Mouse (Mus musculus): ENCODE measurements at regions not wholly inside any gene's neighbourhood (a gene's known extent, or its start where the extent isn't known, plus 50 kb on each side); places are given as distances from the start of the nearest gene placed in this dataset.

DNA sequence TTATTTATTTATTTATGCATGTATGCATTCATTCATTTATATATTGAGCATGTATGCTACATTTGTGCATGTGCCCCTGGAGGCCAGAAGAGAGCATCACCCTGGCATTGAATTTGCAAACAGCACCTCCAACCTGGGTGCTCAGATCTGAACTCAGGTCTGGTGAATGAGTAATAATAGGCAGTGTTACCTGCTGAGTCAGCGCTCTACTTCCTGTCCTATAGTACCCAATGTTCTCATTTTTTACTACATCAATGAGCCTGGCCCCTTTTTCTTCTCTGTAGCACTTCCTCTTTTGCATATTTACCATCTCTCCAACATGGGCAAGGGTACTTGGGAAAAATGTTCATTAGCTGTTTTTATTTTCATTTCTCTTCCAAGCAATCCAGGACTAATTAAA is 2711.9 kb upstream of the 5930422O12Rik start:
- no peak overlapping the region for H3K4me3 ChIP-seq (ENCODE audit: insufficient read depth in 1 of 2, low read depth in 1 of 2, low read length in 2 of 2, poor library complexity in 1 of 2, severe bottlenecking in 1 of 2)
- no peak for DNase-seq (ENCODE audit: low read depth, low spot score)
- no peaks in the 10 kb centered on the region for H3K4me1 ChIP-seq (ENCODE audit: control insufficient read depth in 2 of 2, insufficient read depth in 2 of 2, low read length in 2 of 2, poor library complexity in 1 of 2)
- H3K9ac ChIP-seq (ENCODE audit: insufficient read depth, low read depth, low read length, poor library complexity, severe bottlenecking): no peak overlapping the region
- in situ Hi-C loops (cut with MboI; ENCODE audit: low sequenced_read_pairs in 2 of 2, unreplicated experiment in 2 of 2): no loop called here
- no peak overlapping the region for H3K27ac ChIP-seq (ENCODE audit: insufficient read depth, low read depth, low read length, poor library complexity, severe bottlenecking)
- H3K9me3 ChIP-seq (ENCODE audit: control insufficient read depth, insufficient read depth, low read depth, low read length): no peaks in the 10 kb centered on the region
- H3K36me3 ChIP-seq (ENCODE audit: control insufficient read depth, insufficient read depth, low read length, poor library complexity, severe bottlenecking): no peaks in the 10 kb centered on the region
- TF ChIP-seq MAFK (IDR thresholded peaks at IDR 0.05; ENCODE audit: insufficient read depth, low read depth, low read length) (peak; percentile 60; the same call in 1 of the 2 replicates), HCFC1 (IDR thresholded peaks at IDR 0.05; ENCODE audit: borderline replicate concordance, insufficient read depth, low read length) (no peak)

DNA sequence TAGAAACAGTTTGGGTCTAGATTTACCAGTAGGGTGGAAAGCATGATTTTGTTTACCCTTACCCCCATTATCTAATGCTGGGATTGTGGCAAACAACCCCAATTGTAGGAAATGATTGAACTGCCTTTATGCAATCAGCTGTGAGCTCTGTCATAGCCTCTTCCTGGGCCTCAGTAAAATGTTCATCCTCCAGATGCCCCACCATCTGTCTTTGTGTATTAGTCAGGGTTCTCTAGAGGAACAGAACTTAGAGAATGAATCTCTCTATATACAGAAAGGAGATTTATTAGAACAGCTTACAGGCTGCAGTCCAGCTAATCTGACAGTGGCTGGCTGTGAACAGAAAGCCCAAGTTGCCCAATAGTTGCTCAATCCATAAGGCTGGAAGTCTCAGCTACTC is 2698.1 kb upstream of the 5930422O12Rik start:
- in situ Hi-C loops (cut with MboI; ENCODE audit: low sequenced_read_pairs in 2 of 2, unreplicated experiment in 2 of 2): no loop called here
- Histone ChIP-seq H3K9me3 (ENCODE audit: control insufficient read depth, insufficient read depth, low read depth, low read length) (no peaks in the 10 kb centered on the region), H3K27ac (ENCODE audit: insufficient read depth, low read depth, low read length, poor library complexity, severe bottlenecking) (no peak overlapping the region), H3K4me1 (ENCODE audit: control insufficient read depth in 2 of 2, insufficient read depth in 2 of 2, low read length in 2 of 2, poor library complexity in 1 of 2) (no peaks in the 10 kb centered on the region), H3K36me3 (ENCODE audit: control insufficient read depth, insufficient read depth, low read length, poor library complexity, severe bottlenecking) (no peaks in the 10 kb centered on the region), H3K9ac (ENCODE audit: insufficient read depth, low read depth, low read length, poor library complexity, severe bottlenecking) (no peak overlapping the region), H3K4me3 (ENCODE audit: insufficient read depth in 1 of 2, low read depth in 1 of 2, low read length in 2 of 2, poor library complexity in 1 of 2, severe bottlenecking in 1 of 2) (no peak overlapping the region)
- DNase-seq (ENCODE audit: low read depth, low spot score): no peak
- TF ChIP-seq HCFC1 (IDR thresholded peaks at IDR 0.05; ENCODE audit: borderline replicate concordance, insufficient read depth, low read length): no peak
- TF ChIP-seq ZC3H11A (IDR thresholded peaks at IDR 0.05; ENCODE audit: borderline replicate concordance, low read depth, low read length): no peak
- TF ChIP-seq MAFK (IDR thresholded peaks at IDR 0.05; ENCODE audit: insufficient read depth, low read depth, low read length): no peak
- TF ChIP-seq CHD2 (IDR thresholded peaks at IDR 0.05; ENCODE audit: low read depth, low read length): no peak
- no peak for TF ChIP-seq ZNF384 (IDR thresholded peaks at IDR 0.05; ENCODE audit: low read depth, low read length)

DNA sequence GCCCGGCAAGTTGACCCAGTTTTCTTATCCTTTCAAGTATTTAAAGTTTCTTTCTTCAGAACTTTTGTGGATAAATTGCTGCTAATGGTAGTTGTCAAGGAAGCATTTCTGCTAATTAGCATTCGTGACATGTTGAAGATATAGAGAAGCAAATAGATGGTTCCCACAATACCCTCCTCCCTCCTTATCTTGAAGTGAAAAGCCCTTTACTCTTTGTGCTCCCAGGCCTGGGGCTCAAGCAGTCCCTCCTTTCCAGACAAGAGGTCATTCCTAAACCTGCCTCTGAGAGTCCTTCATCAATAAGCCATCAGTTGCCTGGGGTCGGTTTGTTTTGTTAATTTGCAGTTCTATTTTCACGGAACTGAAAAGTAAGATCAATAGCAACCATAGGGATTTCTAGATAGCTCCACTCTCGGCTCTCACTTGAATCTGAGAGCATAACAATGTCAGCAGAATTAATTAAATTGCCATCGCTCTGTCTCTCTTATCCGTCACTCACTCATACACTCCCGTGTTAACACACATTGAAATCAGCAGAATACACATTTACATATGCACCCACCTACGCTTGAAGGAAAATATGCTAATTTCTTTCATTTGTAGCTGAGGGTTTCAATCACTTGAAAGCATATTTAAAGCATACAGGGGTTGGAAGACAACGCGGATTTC is 2695.8 kb upstream of the 5930422O12Rik start:
- in situ Hi-C loops (cut with MboI; ENCODE audit: low sequenced_read_pairs in 2 of 2, unreplicated experiment in 2 of 2): no loop called here

DNA sequence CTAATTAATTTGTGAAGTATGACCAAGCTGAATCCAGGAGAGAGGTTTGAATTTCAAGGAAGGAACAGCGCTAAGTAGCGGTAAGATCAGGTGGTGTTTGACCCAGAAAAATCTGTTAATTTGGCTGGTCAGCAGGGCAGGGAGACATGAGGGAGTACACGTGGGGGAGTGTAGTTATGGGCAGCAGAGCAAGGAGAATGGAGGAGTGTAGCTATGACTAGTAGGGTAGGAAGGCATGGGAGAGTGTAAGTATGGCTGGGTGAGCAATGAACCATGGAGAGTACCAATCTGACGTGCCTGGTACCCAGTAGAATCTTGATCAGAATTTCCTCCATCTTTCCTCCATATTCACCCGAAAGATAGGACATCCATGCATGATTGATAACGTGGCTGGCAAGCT is 2695.1 kb upstream of the 5930422O12Rik start:
- Histone ChIP-seq H3K4me3 (ENCODE audit: insufficient read depth in 1 of 2, low read depth in 1 of 2, low read length in 2 of 2, poor library complexity in 1 of 2, severe bottlenecking in 1 of 2) (no peak overlapping the region), H3K4me1 (ENCODE audit: control insufficient read depth in 2 of 2, insufficient read depth in 2 of 2, low read length in 2 of 2, poor library complexity in 1 of 2) (no peaks in the 10 kb centered on the region), H3K9ac (ENCODE audit: insufficient read depth, low read depth, low read length, poor library complexity, severe bottlenecking) (no peak overlapping the region), H3K36me3 (ENCODE audit: control insufficient read depth, insufficient read depth, low read length, poor library complexity, severe bottlenecking) (no peaks in the 10 kb centered on the region), H3K9me3 (ENCODE audit: control insufficient read depth, insufficient read depth, low read depth, low read length) (no peaks in the 10 kb centered on the region), H3K27ac (ENCODE audit: insufficient read depth, low read depth, low read length, poor library complexity, severe bottlenecking) (no peak overlapping the region)
- in situ Hi-C loops (cut with MboI; ENCODE audit: low sequenced_read_pairs in 2 of 2, unreplicated experiment in 2 of 2): no loop called here
- no peak for DNase-seq (ENCODE audit: low read depth, low spot score)
- TF ChIP-seq ZC3H11A (IDR thresholded peaks at IDR 0.05; ENCODE audit: borderline replicate concordance, low read depth, low read length): no peak
- no peak for TF ChIP-seq HCFC1 (IDR thresholded peaks at IDR 0.05; ENCODE audit: borderline replicate concordance, insufficient read depth, low read length)
- TF ChIP-seq ZNF384 (IDR thresholded peaks at IDR 0.05; ENCODE audit: low read depth, low read length): no peak
- no peak for TF ChIP-seq MAFK (IDR thresholded peaks at IDR 0.05; ENCODE audit: insufficient read depth, low read depth, low read length)
- no peak for TF ChIP-seq CHD2 (IDR thresholded peaks at IDR 0.05; ENCODE audit: low read depth, low read length)

More for the DNA sequence above, 2695.8 kb upstream of the 5930422O12Rik start:
- Histone ChIP-seq H3K4me3 (ENCODE audit: insufficient read depth in 1 of 2, low read depth in 1 of 2, low read length in 2 of 2, poor library complexity in 1 of 2, severe bottlenecking in 1 of 2) (no peak overlapping the region), H3K9me3 (ENCODE audit: control insufficient read depth, insufficient read depth, low read depth, low read length) (no peaks in the 10 kb centered on the region), H3K27ac (ENCODE audit: insufficient read depth, low read depth, low read length, poor library complexity, severe bottlenecking) (no peak overlapping the region), H3K4me1 (ENCODE audit: control insufficient read depth in 2 of 2, insufficient read depth in 2 of 2, low read length in 2 of 2, poor library complexity in 1 of 2) (no peaks in the 10 kb centered on the region), H3K36me3 (ENCODE audit: control insufficient read depth, insufficient read depth, low read length, poor library complexity, severe bottlenecking) (no peaks in the 10 kb centered on the region), H3K9ac (ENCODE audit: insufficient read depth, low read depth, low read length, poor library complexity, severe bottlenecking) (no peak overlapping the region)
- DNase-seq (ENCODE audit: low read depth, low spot score): no peak
- TF ChIP-seq ZC3H11A (IDR thresholded peaks at IDR 0.05; ENCODE audit: borderline replicate concordance, low read depth, low read length) (no peak), HCFC1 (IDR thresholded peaks at IDR 0.05; ENCODE audit: borderline replicate concordance, insufficient read depth, low read length) (no peak), ZNF384 (IDR thresholded peaks at IDR 0.05; ENCODE audit: low read depth, low read length) (no peak), CHD2 (IDR thresholded peaks at IDR 0.05; ENCODE audit: low read depth, low read length) (no peak), MAFK (IDR thresholded peaks at IDR 0.05; ENCODE audit: insufficient read depth, low read depth, low read length) (no peak)

DNA sequence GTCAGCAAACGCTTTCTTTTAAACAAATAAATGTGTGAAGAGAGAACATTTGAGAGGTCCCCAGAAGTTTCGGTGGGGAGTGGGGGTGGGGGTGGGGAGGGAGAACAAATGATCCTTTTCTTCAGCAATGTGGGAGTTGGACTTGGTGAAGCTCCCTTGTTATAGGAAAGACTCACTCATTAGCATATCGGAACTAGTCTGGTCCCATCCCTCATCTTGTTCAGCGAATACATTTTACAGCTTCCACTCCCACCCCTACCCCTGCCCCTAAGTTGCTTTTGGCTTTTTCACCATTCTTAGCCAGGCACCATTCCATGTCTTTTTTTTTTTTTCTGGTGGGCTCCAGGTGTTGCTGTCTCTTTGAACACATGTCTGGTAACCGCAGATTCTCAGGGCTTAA is 2693.2 kb upstream of the 5930422O12Rik start:
- TF ChIP-seq ZNF384 (IDR thresholded peaks at IDR 0.05; ENCODE audit: low read depth, low read length): no peak
- no peak for TF ChIP-seq CHD2 (IDR thresholded peaks at IDR 0.05; ENCODE audit: low read depth, low read length)
- no peak for TF ChIP-seq HCFC1 (IDR thresholded peaks at IDR 0.05; ENCODE audit: borderline replicate concordance, insufficient read depth, low read length)
- no peak for TF ChIP-seq ZC3H11A (IDR thresholded peaks at IDR 0.05; ENCODE audit: borderline replicate concordance, low read depth, low read length)
- TF ChIP-seq MAFK (IDR thresholded peaks at IDR 0.05; ENCODE audit: insufficient read depth, low read depth, low read length): no peak
- Histone ChIP-seq H3K27ac (ENCODE audit: insufficient read depth, low read depth, low read length, poor library complexity, severe bottlenecking) (no peak overlapping the region), H3K36me3 (ENCODE audit: control insufficient read depth, insufficient read depth, low read length, poor library complexity, severe bottlenecking) (no peaks in the 10 kb centered on the region), H3K9me3 (ENCODE audit: control insufficient read depth, insufficient read depth, low read depth, low read length) (no peaks in the 10 kb centered on the region), H3K4me3 (ENCODE audit: insufficient read depth in 1 of 2, low read depth in 1 of 2, low read length in 2 of 2, poor library complexity in 1 of 2, severe bottlenecking in 1 of 2) (no peak overlapping the region), H3K4me1 (ENCODE audit: control insufficient read depth in 2 of 2, insufficient read depth in 2 of 2, low read length in 2 of 2, poor library complexity in 1 of 2) (no peaks in the 10 kb centered on the region), H3K9ac (ENCODE audit: insufficient read depth, low read depth, low read length, poor library complexity, severe bottlenecking) (no peak overlapping the region)
- in situ Hi-C loops (cut with MboI; ENCODE audit: low sequenced_read_pairs in 2 of 2, unreplicated experiment in 2 of 2): no loop called here
- no peak for DNase-seq (ENCODE audit: low read depth, low spot score)
